Mouse (Mus musculus) limb, embryonic 11.5 days (tissue): Measurements from ENCODE around the gene Bcor. TPM values are rescaled to one million over a fixed set of nuclear protein-coding genes. Genes with fewer than 3 reads are reported as not detected.
A peak's percentile ranks its signal among the peaks of the same experiment; 100 is the strongest.

Experiments used
- ATAC-seq: fragments of 200-750 bp; cut with Nextera tagmentation; 2 replicates; pipeline ENCODE4 v1.8.0; 2017; ENCODE audit warnings: low read depth; ENCODE audit not compliant: insufficient number of reproducible peaks, low FRiP score, low TSS enrichment
- DNase-seq: peaks from one replicate; pipeline ENCODE4 v3.0.0-alpha.2; 2015; ENCODE audit warnings: low spot score
- H3K27ac ChIP-seq: fragments of 300-500 bp; sonication (generic); replicated peaks from 2 replicates; pipeline ENCODE4 v1.5.1; 2014; ENCODE audit warnings: low read depth, mild to moderate bottlenecking, low read length
- H3K27me3 ChIP-seq: fragments of 300-500 bp; sonication (generic); 2 replicates; pipeline ENCODE4 v1.6.1; 2014; ENCODE audit warnings: mild to moderate bottlenecking, low read length, mixed read lengths; ENCODE audit not compliant: control insufficient read depth, insufficient read depth
- H3K36me3 ChIP-seq: fragments of 300-500 bp; sonication (generic); 2 replicates; pipeline ENCODE4 v1.6.1; 2014; ENCODE audit warnings: mild to moderate bottlenecking, low read length, moderate library complexity, mixed read lengths; ENCODE audit not compliant: control insufficient read depth, insufficient read depth
- H3K4me1 ChIP-seq: fragments of 300-500 bp; sonication (generic); 2 replicates; pipeline ENCODE4 v1.6.1; 2014; ENCODE audit warnings: low read length, mixed read lengths; ENCODE audit not compliant: control insufficient read depth, insufficient read depth
- H3K4me2 ChIP-seq: fragments of 300-500 bp; sonication (generic); 2 replicates; pipeline ENCODE4 v1.6.1; 2014; ENCODE audit warnings: low read depth, mild to moderate bottlenecking, moderate library complexity; ENCODE audit not compliant: severe bottlenecking
- H3K4me3 ChIP-seq: fragments of 300-500 bp; sonication (generic); 2 replicates; pipeline ENCODE4 v1.5.1; 2014; ENCODE audit warnings: low read depth, low read length
- H3K9ac ChIP-seq: fragments of 300-500 bp; sonication (generic); 2 replicates; pipeline ENCODE4 v1.6.1; 2014; ENCODE audit warnings: mild to moderate bottlenecking, low read length
- H3K9me3 ChIP-seq: fragments of 300-500 bp; sonication (generic); 2 replicates; pipeline ENCODE4 v1.6.1; 2016; ENCODE audit warnings: low read length; ENCODE audit not compliant: control insufficient read depth
- WGBS: fragments of 180-500 bp; shearing (Covaris S2); extraction: QIAGEN DNeasy Blood & Tissue Kit; methylation state at CpG from one replicate; pipeline ENCODE4 v1.1.7; 2014; 5-methylcytosine and 5-hydroxymethylcytosine counted together
- polyA plus RNA-seq: library from polyadenylated mRNA; unstranded; fragments of >200 nt; fragmentation: Nextera tagmentation; extraction: Ambion mirVana; gene quantifications from 2 replicates; pipeline ENCODE4 v1.2.1, GENCODE M21; 2014

Bcor gene
- polyA plus RNA-seq, 1 experiment from 2014 or later, result 26.6 TPM

DNA sequence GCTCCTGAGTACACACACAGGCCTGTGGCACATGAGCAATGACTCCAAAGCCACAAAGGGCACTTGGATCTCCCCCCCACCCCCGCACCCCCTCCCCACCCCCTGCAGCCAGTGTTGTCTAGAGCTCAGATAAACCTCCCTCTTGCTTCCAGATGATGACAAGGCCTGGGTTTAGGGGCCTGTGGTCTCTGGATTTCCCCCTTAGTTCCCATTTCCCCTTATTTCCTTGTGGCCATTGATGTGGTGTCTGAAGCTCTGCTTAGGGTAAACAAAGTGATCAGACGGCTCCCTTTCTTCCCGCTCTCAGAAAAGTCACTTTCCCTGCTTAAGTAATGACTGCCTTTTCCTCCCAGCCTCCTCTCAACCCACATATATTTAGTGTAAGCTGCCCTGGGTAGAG is 35.6 kb downstream of the Bcor start:
- H3K27me3 ChIP-seq, result peaks cover 47% of the 10 kb centered on the region
- 2% methylated on average over 3 of the region's 3 CpGs for WGBS
- no peak overlapping the region for H3K9ac ChIP-seq
- no peaks in the 10 kb centered on the region for H3K9me3 ChIP-seq
- H3K27ac ChIP-seq, result no peak overlapping the region
- no peak for ATAC-seq
- H3K36me3 ChIP-seq, result no peaks in the 10 kb centered on the region
- no peak overlapping the region for H3K4me3 ChIP-seq
- H3K4me2 ChIP-seq, result no peak overlapping the region
- H3K4me1 ChIP-seq, result peaks cover 11% of the 10 kb centered on the region
- no peak for DNase-seq

DNA sequence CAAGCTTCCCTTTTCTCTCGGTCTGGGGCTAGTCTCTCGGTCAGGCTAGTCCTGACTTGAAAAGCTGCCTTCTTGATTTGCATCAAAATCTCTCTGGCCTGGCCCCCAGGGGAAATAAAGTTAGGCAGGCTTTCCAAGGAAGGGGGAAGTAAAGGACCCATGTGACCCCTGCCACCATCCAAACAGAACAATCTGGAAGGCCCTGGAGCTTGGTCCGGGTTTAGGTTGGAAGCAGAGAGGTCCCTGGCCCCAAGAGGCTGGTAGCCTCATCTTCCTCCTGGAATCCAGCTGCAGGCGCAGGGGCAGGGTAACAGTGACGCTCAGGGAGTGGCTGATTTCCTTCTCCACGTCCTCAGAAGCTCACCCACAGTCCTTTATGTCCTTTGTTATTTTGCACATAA is 36.5 kb downstream of the Bcor start:
- Histone ChIP-seq H3K36me3 (no peaks in the 10 kb centered on the region), H3K9ac (no peak overlapping the region; the same call in 1 of the 2 replicates), H3K4me2 (no peak overlapping the region), H3K4me3 (no peak overlapping the region), H3K27ac (no peak overlapping the region), H3K9me3 (no peaks in the 10 kb centered on the region), H3K27me3 (peaks cover 39% of the 10 kb centered on the region), H3K4me1 (peaks cover 11% of the 10 kb centered on the region)
- no peak for ATAC-seq
- WGBS, result 8% methylated on average over 6 of the region's 6 CpGs
- DNase-seq, result peak; percentile 24

DNA sequence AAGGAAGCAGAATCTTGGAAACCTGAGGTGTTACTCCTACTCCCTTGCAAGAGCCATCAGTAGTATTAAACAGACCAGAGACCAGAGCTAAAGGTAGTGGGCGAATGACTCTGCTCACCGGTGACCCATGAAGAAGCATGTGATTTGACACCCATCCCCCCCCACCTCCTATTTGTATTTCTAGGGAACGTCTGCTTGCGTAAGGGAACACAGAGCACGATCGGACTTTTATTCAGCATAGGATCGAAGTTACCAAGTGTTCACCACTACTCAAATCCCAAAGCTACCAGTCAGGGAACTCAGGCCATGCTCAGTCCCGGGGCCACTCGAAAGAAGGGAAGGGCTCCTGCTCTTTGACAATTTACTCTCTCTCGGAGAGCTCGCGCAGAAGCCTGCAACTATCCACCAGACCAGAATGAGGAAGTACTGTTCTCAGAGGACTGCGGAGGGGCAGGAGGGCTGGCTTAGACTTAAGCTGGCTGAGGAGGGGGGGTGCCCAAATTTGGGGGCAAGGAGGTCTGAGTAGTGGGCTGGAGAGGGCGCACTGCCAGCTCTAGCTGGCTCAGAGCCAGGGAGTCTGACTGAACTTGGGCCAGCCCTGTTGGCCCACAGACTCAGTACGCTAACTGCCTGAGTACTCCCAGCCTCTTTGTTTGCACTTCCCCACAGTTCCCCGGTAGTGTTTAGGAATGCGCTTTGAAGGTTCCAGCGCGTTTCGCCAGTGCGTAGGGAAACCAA is 37.4 kb downstream of the Bcor start:
- no peaks in the 10 kb centered on the region for H3K36me3 ChIP-seq
- H3K4me1 ChIP-seq, result peaks cover 11% of the 10 kb centered on the region
- DNase-seq (peak; percentile 55), ATAC-seq (peak; percentile 7; the same call in 1 of the 2 replicates)
- peak overlapping the region; percentile 28; the same call in 1 of the 2 replicates for H3K4me2 ChIP-seq
- no peaks in the 10 kb centered on the region for H3K9me3 ChIP-seq
- no peak overlapping the region for H3K4me3 ChIP-seq
- H3K9ac ChIP-seq, result 0 out of 2 replicates have a peak overlapping the region, but pooled peaks have one; percentile 5
- H3K27ac ChIP-seq, result peak overlapping the region; percentile 10; the same call in 1 of the 2 replicates
- 12% methylated on average over 21 of the region's 21 CpGs for WGBS
- peaks cover 31% of the 10 kb centered on the region for H3K27me3 ChIP-seq

DNA sequence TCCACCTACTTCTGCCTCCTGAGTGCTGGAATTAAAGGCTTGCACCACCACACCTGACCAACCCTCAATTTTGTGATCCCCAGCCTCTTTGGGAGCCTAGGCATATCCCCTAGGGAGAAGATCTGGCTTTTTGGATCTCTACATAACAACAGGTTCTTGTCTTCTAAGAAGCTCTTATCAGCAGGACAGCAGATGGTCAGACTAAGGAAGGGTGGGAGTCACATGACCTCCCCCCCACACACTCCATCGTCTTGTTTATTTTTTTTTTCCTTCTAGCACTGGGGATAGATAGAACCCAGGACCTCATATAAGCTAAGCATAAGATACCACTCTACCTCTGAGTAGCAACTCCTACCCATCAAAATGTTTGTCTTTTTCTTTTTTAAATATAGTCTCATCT is 40.7 kb downstream of the Bcor start:
- ATAC-seq (no peak), DNase-seq (no peak)
- H3K4me3 ChIP-seq, result no peak overlapping the region
- no peak overlapping the region for H3K4me2 ChIP-seq
- H3K27ac ChIP-seq, result no peak overlapping the region
- no peak overlapping the region for H3K9ac ChIP-seq
- peaks cover 3% of the 10 kb centered on the region for H3K4me1 ChIP-seq
- 56% methylated on average over 1 of the region's 1 CpGs for WGBS
- peaks cover 8% of the 10 kb centered on the region for H3K27me3 ChIP-seq
- H3K9me3 ChIP-seq, result no peaks in the 10 kb centered on the region
- H3K36me3 ChIP-seq, result no peaks in the 10 kb centered on the region

DNA sequence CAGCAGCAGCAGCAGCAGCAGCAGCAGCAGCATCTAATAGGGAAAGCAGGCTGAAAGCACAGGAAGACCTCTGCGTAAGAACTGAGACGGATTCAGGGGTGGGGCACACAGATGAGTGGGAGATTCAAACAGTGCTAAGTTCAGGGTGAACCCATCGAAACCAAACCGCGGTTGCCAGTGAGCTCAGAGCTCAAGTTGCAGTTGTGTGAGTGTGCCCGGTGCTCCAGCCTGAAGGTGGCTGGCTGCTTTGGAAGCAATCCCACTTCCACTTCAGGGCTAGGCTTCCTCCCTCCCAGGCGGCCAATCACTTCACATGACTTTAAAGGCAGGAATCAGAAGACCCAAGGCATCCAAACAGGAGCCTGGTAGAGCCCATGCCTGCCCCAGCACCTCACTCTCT is 44.0 kb downstream of the Bcor start:
- Histone ChIP-seq H3K27me3 (no peaks in the 10 kb centered on the region), H3K27ac (no peak overlapping the region), H3K4me3 (no peak overlapping the region), H3K4me2 (no peak overlapping the region), H3K9me3 (no peaks in the 10 kb centered on the region), H3K9ac (no peak overlapping the region), H3K36me3 (no peaks in the 10 kb centered on the region), H3K4me1 (no peaks in the 10 kb centered on the region)
- 20% methylated on average over 7 of the region's 7 CpGs for WGBS
- ATAC-seq (no peak), DNase-seq (no peak)

DNA sequence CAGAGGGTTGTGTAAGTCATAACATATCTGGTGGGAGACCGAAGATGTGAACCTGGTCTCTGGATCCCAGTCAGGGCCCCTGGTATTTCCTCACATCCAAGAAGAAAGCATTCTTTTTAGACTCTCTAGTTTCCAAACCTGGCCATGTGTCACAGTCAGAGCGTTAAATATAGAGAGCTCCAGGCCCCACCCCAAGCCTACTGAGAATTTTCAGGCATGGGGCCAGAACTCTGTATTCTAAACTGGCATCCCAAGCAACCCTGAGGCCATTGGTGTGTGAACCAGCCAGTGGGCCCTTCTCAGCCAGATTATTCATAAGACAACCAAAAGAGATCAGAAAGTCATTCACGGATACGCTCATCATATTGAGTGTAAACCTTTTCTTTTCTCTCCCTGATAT is 48.0 kb downstream of the Bcor start:
- Histone ChIP-seq H3K27me3 (no peaks in the 10 kb centered on the region), H3K4me1 (no peaks in the 10 kb centered on the region), H3K4me2 (no peak overlapping the region), H3K27ac (no peak overlapping the region), H3K9me3 (no peaks in the 10 kb centered on the region), H3K36me3 (no peaks in the 10 kb centered on the region), H3K9ac (no peak overlapping the region), H3K4me3 (no peak overlapping the region)
- 92% methylated on average over 4 of the region's 4 CpGs for WGBS
- DNase-seq (no peak), ATAC-seq (no peak)

DNA sequence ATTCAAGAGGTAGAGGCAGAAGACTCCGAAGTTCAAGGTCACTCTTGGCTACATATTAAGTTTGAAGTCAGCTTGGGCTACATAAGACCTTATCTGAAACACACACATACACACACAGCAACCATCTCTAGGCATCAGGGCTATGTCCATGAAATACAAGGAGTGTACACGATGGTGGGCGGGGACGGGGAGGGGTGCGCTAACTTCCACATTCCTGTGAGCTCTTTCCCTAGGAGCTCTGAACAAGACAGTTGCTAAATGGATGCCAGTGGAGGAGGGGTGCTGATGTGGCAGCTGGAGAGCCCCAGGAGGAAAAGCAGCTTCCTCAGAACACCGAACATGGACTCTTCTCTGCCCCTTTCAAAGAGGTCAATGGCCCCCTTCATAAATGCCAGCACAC is 49.6 kb downstream of the Bcor start:
- Histone ChIP-seq H3K9ac (no peak overlapping the region), H3K4me3 (no peak overlapping the region), H3K9me3 (no peaks in the 10 kb centered on the region), H3K27me3 (no peaks in the 10 kb centered on the region), H3K36me3 (no peaks in the 10 kb centered on the region), H3K27ac (no peak overlapping the region), H3K4me2 (no peak overlapping the region), H3K4me1 (no peaks in the 10 kb centered on the region)
- 91% methylated on average over 6 of the region's 6 CpGs for WGBS
- no peak for DNase-seq
- no peak for ATAC-seq

DNA sequence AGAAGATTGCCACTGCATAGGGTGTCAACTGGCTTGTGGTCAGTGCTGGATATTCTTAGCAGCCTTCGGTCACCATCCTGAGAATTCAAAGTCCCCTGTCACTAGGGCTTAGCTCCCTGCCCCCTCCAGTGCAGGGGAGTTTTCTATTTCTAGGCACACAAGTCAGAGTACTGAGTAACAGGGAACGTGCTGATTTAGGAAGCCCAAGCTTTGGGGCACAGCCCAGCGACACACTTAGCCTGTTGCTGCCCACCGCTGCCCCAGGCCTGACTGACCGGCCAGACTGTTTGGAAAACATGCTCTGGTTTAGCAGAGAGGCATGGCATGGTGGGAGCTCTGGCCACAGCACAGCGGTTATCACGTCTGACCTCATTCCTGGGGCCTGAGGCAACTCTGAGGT is 54.8 kb downstream of the Bcor start:
- Histone ChIP-seq H3K27me3 (no peaks in the 10 kb centered on the region), H3K4me2 (no peak overlapping the region), H3K27ac (no peak overlapping the region), H3K9ac (no peak overlapping the region), H3K4me3 (no peak overlapping the region), H3K36me3 (no peaks in the 10 kb centered on the region), H3K4me1 (no peaks in the 10 kb centered on the region), H3K9me3 (no peaks in the 10 kb centered on the region)
- ATAC-seq (no peak), DNase-seq (no peak)
- WGBS, result 83% methylated on average over 7 of the region's 7 CpGs
